Mouse (Mus musculus) embryonic fibroblast, embryonic 13.5 days (primary cell): ENCODE measurements around the gene Plac8.

Source experiments
- CTCF ChIP-seq: IDR thresholded peaks from 2 replicates; pipeline ENCODE4 v1.5.1; 2011; ENCODE audit warnings: mild to moderate bottlenecking, control low read depth, low read length, moderate library complexity, borderline replicate concordance; ENCODE audit not compliant: insufficient read depth
- POLR2A ChIP-seq: IDR thresholded peaks from 2 replicates; pipeline ENCODE4 v1.6.1; 2011; ENCODE audit warnings: low read depth, mild to moderate bottlenecking, control low read depth, low read length, moderate library complexity

- TF ChIP-seq CTCF (no peak), POLR2A (no peak)
Measured at GRCm38 (mm10) chr5:100536638-100537037, 35.4 kb downstream of the Plac8 start.
